ENCODE assay signal across 20 mouse cellular contexts in the genomic region with DNA sequence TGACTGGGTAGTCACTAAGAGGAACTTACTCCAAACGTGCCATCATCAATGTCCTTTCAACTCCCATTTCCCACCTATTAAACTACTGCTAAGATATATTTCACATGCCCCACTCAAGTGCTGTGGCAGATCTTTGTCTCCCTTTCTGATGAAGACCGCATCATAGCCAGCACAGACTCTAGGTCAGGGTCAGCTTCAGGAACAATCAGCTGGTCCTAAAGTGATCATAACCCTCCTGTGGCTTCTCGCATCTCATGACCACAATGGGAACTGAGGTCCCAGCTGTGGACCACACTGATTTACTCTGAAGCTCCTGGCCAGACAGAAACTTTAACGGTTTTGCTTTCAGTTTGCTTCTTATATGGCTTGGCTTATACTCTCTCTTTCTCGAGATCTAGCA.
A peak's percentile ranks its signal among the peaks of the same experiment; 100 is the strongest.
DNase-seq lines count a peak whose midpoint lies in the region; ATAC-seq and TF ChIP-seq lines count a peak whose summit lies in the region.
"Had no signal": no experiment of that assay in that cellular context is flagged by ENCODE, and none has a peak within 500 bp of the region (broad histone marks: within the 10 kb centered on the region; RNA-seq: fewer than 3 reads in every experiment).

No protein-coding gene starts in this region.

- peak; percentile 9 for ATAC-seq in activated CD4-positive, CD25-positive, alpha-beta regulatory T cell, adult 4 months
- 0 out of 2 replicates have a peak, but pooled peaks have one; percentile 23 for ATAC-seq in megakaryocyte progenitor cell, adult 5-6 weeks (replicated peaks; ENCODE audit: poor library complexity)
- ATAC-seq in midbrain, embryonic 13.5 days = no peak
- ATAC-seq: Patski had no signal

- no peak for TF ChIP-seq POLR2A in heart, adult 2 months (IDR thresholded peaks at IDR 0.05; ENCODE audit: insufficient read depth, low read depth, low read length)

- intact Hi-C loops in heart, adult 2 months (cut with DNase I) = no loop called here

- 0 out of 2 replicates have a peak, but pooled peaks cover 1% of the 10 kb centered on the region for H3K79me2 ChIP-seq in heart, adult 2 months (replicated peaks; ENCODE audit: control insufficient read depth, insufficient read depth, low read length)

- peaks cover 20% of the 10 kb centered on the region for H3K4me1 ChIP-seq in heart, adult 2 months (ENCODE audit: control insufficient read depth, insufficient read depth, low read length)
- peaks cover 11% of the 10 kb centered on the region for H3K4me1 ChIP-seq in midbrain, embryonic 13.5 days (replicated peaks)
- H3K4me1 ChIP-seq: liver, embryonic 13.5 days had no signal

- TF ChIP-seq CTCF in heart, adult 2 months (IDR thresholded peaks at IDR 0.05) = no peak

- H3K4me3 ChIP-seq in heart, adult 2 months = no peak overlapping the region
- no peak overlapping the region for H3K4me3 ChIP-seq in midbrain, embryonic 13.5 days (replicated peaks)
- H3K4me3 ChIP-seq: forebrain, embryonic 12.5 days; liver, embryonic 13.5 days; midbrain, embryonic 12.5 days; neural tube, embryonic 13.5 days had no signal

- no peaks in the 10 kb centered on the region for H3K9me3 ChIP-seq in midbrain, embryonic 13.5 days
- H3K9me3 ChIP-seq: forebrain, embryonic 12.5 days; liver, embryonic 13.5 days; midbrain, embryonic 12.5 days; neural tube, embryonic 13.5 days had no signal

- DNase-seq in heart, adult 2 months = no peak
- no peak for DNase-seq in heart, adult 9 months (ENCODE audit: low spot score in 2 of 2)
- peak; percentile 48 for DNase-seq in 3T3-L1 (ENCODE audit: low read depth, low spot score)
- no peak for DNase-seq in cerebellum, postnatal 10 days
- DNase-seq: adrenal gland, adult 8-10 months; cerebellum, postnatal 14 days; heart, postnatal 10 days; kidney, postnatal 14 days; left cerebral cortex, postnatal 4 days; liver, embryonic 13.5 days; lung, postnatal 10 days; spleen, adult 18-20 months; thymus, adult 18-20 months had no signal

- no peak for TF ChIP-seq EP300 in heart, adult 2 months (IDR thresholded peaks at IDR 0.05; ENCODE audit: insufficient read depth, low read depth, low read length)

- WGBS in heart, adult 2 months = 54% methylated on average over 5 of the region's 5 CpGs
- 83% methylated on average over 5 of the region's 5 CpGs for WGBS in midbrain, embryonic 13.5 days

- H3K36me3 ChIP-seq in heart, adult 2 months (ENCODE audit: control insufficient read depth, insufficient read depth, low read length) = peaks cover 7% of the 10 kb centered on the region
- H3K36me3 ChIP-seq in midbrain, embryonic 13.5 days = no peaks in the 10 kb centered on the region
- H3K36me3 ChIP-seq: forebrain, embryonic 12.5 days; liver, embryonic 13.5 days; midbrain, embryonic 12.5 days; neural tube, embryonic 13.5 days had no signal

- no peaks in the 10 kb centered on the region for H3K27me3 ChIP-seq in heart, adult 2 months (ENCODE audit: control insufficient read depth, insufficient read depth, low read length)
- H3K27me3 ChIP-seq in midbrain, embryonic 13.5 days = no peaks in the 10 kb centered on the region
- H3K27me3 ChIP-seq: forebrain, embryonic 12.5 days; liver, embryonic 13.5 days; midbrain, embryonic 12.5 days; neural tube, embryonic 13.5 days; Patski had no signal

- H3K27ac ChIP-seq in heart, adult 2 months = peak overlapping the region; percentile 15; the same call in 1 of the 2 replicates
- H3K27ac ChIP-seq in midbrain, embryonic 13.5 days = no peak overlapping the region
- H3K27ac ChIP-seq: forebrain, embryonic 12.5 days; liver, embryonic 13.5 days; midbrain, embryonic 12.5 days; neural tube, embryonic 13.5 days had no signal

- no peak overlapping the region for H3K9ac ChIP-seq in heart, adult 2 months (ENCODE audit: low read depth, low read length)
- no peak overlapping the region for H3K9ac ChIP-seq in midbrain, embryonic 13.5 days (replicated peaks)
- H3K9ac ChIP-seq: forebrain, embryonic 12.5 days; liver, embryonic 13.5 days; midbrain, embryonic 12.5 days; neural tube, embryonic 13.5 days had no signal

- H3K4me2 ChIP-seq in midbrain, embryonic 13.5 days (replicated peaks) = no peak overlapping the region
- H3K4me2 ChIP-seq: forebrain, embryonic 12.5 days; liver, embryonic 13.5 days; midbrain, embryonic 12.5 days; neural tube, embryonic 13.5 days had no signal
